Mouse (Mus musculus) left cerebral cortex, adult 2 months (tissue): ENCODE results near the gene Gm49340. TPM values are rescaled to one million over a fixed set of nuclear protein-coding genes. Genes with fewer than 3 reads are reported as not detected.
A peak's percentile ranks its signal among the peaks of the same experiment; 100 is the strongest.
"Not testable (repeated sequence)": the region's sequence is repeated elsewhere in the genome, so short reads cannot be mapped to it uniquely, and the experiment has no call there.

Experiments used
- DNase-seq, 2 experiments: peaks; one replicate each; pipeline ENCODE4 v3.0.0; 2021 to 2022; ENCODE audit warnings: low spot score in 2 of 2, mixed read lengths in 1 of 2; ENCODE audit errors: extremely low spot score in 1 of 2
- H3K27ac ChIP-seq: fragments of 200-600 bp; 2 replicates; pipeline ENCODE4 v1.8.1; 2022
- H3K4me3 ChIP-seq: fragments of 200-600 bp; 2 replicates; pipeline ENCODE4 v1.8.1; 2022
- CTCF ChIP-seq: fragments of 200-600 bp; IDR thresholded peaks from 2 replicates; pipeline ENCODE4 v1.8.1; 2022; ENCODE audit warnings: antibody characterized with exemption, mild to moderate bottlenecking, moderate library complexity
- intact Hi-C: fragments of 180-260 bp; cut with DNase I; formaldehyde crosslinking; loops from one replicate; pipeline ENCODE4 v1.15.1; 2025
- long read RNA-seq, 2 experiments: library from polyadenylated mRNA; stranded (forward); transcript quantifications; one replicate each; pipeline ENCODE4 v2.0.0; 2021; ENCODE audit warnings: borderline mapping rate in 2 of 2
- total RNA-seq, 2 experiments: library from RNA; stranded (reverse); gene quantifications; 2 replicates each; pipeline ENCODE4 v1.2.3; 2021

The Gm49340 gene
- total RNA-seq, result not detected
- long read RNA-seq, experiment 1, result 0 reads
- long read RNA-seq, experiment 2, result 0 reads

- intact Hi-C loops, result no loop called here
- H3K27ac ChIP-seq, result no peak within 1 kb of the TSS
- H3K4me3 ChIP-seq, result no peak within 1 kb of the TSS
- DNase-seq, result no peak
- no peak for TF ChIP-seq CTCF
Measured at GRCm38 (mm10) chr11:73329442-73329841, at the start of gene Gm49340, which contains the start of the genes Aspa and Spata22. Gene Gm49340, plus strand, starts transcription at chr11:73329741. Gene Aspa, minus strand, starts transcription at chr11:73329596. Gene Spata22, plus strand, starts transcription at chr11:73329741.

- H3K27ac ChIP-seq, result no peak overlapping the region
- H3K4me3 ChIP-seq, result no peak overlapping the region
- intact Hi-C loops, result loop anchor here (5.0 kb wide), 1 partner anchor 1092 kb away; no protein-coding TSS in a partner anchor
- no peak for TF ChIP-seq CTCF
- no peak for DNase-seq
Measured at GRCm38 (mm10) chr11:73280710-73281109, 48.8 kb upstream of the Gm49340 start.

- DNase-seq, result peak; percentile 65 to 74
- Histone ChIP-seq H3K4me3 (peak overlapping the region; percentile 37), H3K27ac (peak overlapping the region; percentile 77)
- peak; percentile 54 for TF ChIP-seq CTCF
- intact Hi-C loops, result loop anchor here (5.0 kb wide), 1 partner anchor 1091 kb away; no protein-coding TSS in a partner anchor
Measured at GRCm38 (mm10) chr11:73281528-73282027, 48.0 kb upstream of the Gm49340 start.

GRCm38 (mm10) chr11:73283369-73283768, 46.2 kb upstream of the Gm49340 start:
- TF ChIP-seq CTCF, result no peak
- Histone ChIP-seq H3K4me3 (no peak overlapping the region), H3K27ac (peak overlapping the region; percentile 59)
- intact Hi-C loops, result loop anchor here (5.0 kb wide), 1 partner anchor 1089 kb away; no protein-coding TSS in a partner anchor
- DNase-seq, result no peak

GRCm38 (mm10) chr11:73283926-73284325, 45.6 kb upstream of the Gm49340 start:
- H3K4me3 ChIP-seq, result no peak overlapping the region
- TF ChIP-seq CTCF, result no peak
- peak overlapping the region; percentile 59 for H3K27ac ChIP-seq
- DNase-seq, result no peak
- intact Hi-C loops, result loop anchor here (5.0 kb wide), 1 partner anchor 1088 kb away; no protein-coding TSS in a partner anchor

- H3K4me3 ChIP-seq, result no peak overlapping the region
- peak overlapping the region; percentile 59; the same call in 1 of the 2 replicates for H3K27ac ChIP-seq
- no peak for TF ChIP-seq CTCF
- no peak for DNase-seq
- intact Hi-C loops, result loop anchor here (5.0 kb wide), 1 partner anchor 1088 kb away; no protein-coding TSS in a partner anchor
Measured at GRCm38 (mm10) chr11:73284351-73284750, 45.2 kb upstream of the Gm49340 start.

- no peak for DNase-seq
- no peak for TF ChIP-seq CTCF
- H3K4me3 ChIP-seq, result no peak overlapping the region
- H3K27ac ChIP-seq, result peak overlapping the region; percentile 33; the same call in 1 of the 2 replicates
- intact Hi-C loops, result no loop called here
Measured at GRCm38 (mm10) chr11:73289621-73290020, 39.9 kb upstream of the Gm49340 start.

GRCm38 (mm10) chr11:73303123-73303522, 26.4 kb upstream of the Gm49340 start:
- H3K27ac ChIP-seq, result peak overlapping the region; percentile 16; the same call in 1 of the 2 replicates
- DNase-seq, result no peak
- TF ChIP-seq CTCF, result no peak
- intact Hi-C loops, result no loop called here
- H3K4me3 ChIP-seq, result no peak overlapping the region

GRCm38 (mm10) chr11:73315961-73316360, 13.6 kb upstream of the Gm49340 start:
- no peak for TF ChIP-seq CTCF
- DNase-seq, result no peak

GRCm38 (mm10) chr11:73318581-73318980, 11.0 kb upstream of the Gm49340 start:
- H3K27ac ChIP-seq, DNase-seq, H3K4me3 ChIP-seq, intact Hi-C loops: not testable (repeated sequence)

More at GRCm38 (mm10) chr11:73315961-73316360, 13.6 kb upstream of the Gm49340 start:
- Histone ChIP-seq H3K27ac (no peak overlapping the region), H3K4me3 (no peak overlapping the region)
- intact Hi-C loops, result no loop called here

GRCm38 (mm10) chr11:73321064-73321463, 8.5 kb upstream of the Gm49340 start:
- H3K27ac ChIP-seq, intact Hi-C loops, DNase-seq, H3K4me3 ChIP-seq: not testable (repeated sequence)

- peak overlapping the region; percentile 66 for H3K27ac ChIP-seq
- no peak for DNase-seq
- intact Hi-C loops, result no loop called here
- TF ChIP-seq CTCF, result no peak
- peak overlapping the region; percentile 26; the same call in 1 of the 2 replicates for H3K4me3 ChIP-seq
Measured at GRCm38 (mm10) chr11:73323906-73324830, 5.4 kb upstream of the Gm49340 start.
